Mouse (Mus musculus) thymus, postnatal 14 days (tissue): ENCODE measurements around the gene Dffa.
"Not testable (repeated sequence)": the region's sequence is repeated elsewhere in the genome, so short reads cannot be mapped to it uniquely, and the experiment has no call there.

ENCODE experiments used
- DNase-seq: peaks from one replicate; pipeline ENCODE4 v3.0.0; 2021

Dffa gene

DNA sequence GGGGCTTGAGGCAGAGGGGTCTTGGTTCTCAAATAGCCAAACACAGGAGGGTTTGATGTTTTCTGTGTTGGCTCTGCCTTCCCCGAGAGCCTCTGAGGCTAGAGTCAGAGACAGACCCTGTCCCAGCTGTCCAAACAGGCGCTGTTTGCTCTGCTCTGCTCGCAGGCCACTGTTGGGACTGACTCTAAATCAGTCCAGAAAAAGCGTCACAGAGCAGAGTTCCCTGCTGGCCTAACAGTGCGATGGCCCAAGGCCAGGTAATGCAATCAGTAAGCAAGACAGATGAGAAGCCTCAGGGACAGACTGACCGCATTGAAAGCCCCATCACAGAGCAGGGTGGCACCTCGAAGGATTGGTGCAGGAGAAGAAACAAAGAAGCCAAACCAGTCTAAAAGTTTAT, 45.7 kb downstream of the Dffa start:
- DNase-seq, result no peak

DNA sequence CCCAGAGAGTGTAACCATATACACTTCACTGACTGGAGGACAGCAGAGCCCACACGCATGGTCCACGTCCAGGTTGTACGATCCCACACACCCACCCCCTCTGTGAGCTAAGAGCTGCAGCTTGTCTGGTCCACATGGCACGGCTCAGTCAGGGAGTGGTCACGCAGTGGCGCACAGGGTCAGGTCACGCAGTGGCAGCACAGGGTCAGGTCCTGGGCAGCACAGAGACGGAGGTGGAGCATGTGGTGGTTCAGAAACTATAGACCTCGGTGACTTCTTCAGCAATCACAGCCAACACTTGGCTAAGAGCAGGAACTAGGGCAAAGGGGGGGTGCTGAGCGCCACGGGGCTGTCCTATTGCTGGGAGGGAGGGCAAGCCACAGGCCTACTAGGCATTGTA, 46.3 kb downstream of the Dffa start:
- no peak for DNase-seq

DNA sequence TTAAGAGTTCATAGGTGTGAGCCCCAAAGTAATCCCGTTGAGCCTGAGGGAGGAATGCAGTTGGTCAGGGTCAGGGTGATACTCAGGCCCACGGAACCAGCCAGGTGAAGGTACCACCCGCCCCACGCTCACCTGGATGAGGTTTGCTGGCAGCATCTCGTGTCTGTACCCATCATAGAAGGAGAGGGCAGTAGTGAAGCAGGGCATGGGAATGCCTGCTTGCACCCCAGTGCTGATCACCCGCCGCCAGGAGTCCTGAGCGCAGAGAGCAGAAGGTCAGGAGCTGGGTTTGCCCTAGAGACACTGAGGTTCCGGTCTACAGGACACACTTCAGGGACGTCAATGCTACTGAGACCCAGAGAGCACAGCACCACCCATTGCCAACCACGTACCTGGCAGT, 46.8 kb downstream of the Dffa start:
- DNase-seq, result no peak

DNA sequence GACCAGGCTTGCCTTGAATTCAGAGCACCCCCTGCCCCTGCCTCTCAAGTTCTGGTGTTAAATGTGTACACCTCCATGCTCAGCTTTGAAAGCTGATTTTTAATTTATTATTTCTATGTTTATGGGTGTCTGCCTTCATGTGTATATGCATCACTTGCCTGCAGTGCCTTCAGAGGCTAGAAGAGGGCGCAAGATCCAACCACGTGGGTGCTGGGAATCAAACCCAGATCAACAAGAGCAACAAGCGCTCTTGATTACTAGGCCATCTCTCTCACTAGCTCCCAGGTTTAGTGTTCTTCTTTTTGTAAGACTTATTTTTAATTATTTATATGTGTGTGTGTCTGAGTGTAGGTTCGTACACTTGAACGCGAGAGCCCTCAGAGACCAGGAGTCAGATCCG, 50.9 kb downstream of the Dffa start:
- no peak for DNase-seq

DNA sequence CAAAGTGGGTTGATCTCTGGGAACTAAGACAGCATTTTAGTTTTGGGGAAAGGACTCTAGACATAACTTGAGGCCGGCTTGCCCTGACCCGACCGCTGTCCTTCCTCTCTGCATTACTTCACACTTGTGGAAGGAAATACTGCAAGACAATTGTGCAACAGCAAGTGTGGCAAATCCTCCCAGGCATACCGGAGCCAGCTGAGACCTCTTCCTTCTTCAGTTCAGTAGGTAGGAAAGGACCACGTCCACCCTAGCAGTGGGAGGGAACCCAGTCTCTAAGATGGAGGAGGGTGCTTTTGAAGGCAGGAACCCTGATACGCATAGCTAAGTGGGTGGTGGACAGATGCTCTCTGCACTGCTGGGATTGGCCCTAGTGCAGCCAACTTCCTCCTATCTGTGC, 51.8 kb downstream of the Dffa start:
- no peak for DNase-seq

DNA sequence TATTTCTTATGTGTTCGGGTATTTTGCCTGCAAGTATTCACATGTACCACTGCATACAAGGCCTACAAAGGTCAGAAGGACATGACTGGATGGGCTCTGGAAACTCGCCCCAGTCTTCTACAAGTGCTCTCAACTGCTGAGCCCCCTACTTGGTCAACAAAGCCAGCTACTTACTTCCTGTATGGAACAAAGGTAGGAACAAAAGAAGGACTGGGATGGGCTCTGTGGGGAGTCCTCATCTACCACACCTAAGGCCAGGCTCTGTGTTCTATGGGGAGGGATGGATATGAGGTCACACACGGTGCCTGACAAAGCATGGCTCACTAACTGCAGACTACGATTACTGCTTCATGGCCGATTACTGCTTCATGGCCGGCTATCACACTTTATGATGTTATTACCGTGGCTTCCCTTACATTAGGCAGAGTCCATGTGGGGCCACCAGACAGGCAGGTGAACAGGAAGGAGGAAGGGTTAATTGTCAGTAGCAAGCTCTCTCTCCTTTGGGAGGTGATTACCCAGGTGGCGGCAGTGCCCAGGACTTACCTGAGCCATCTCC, 53.5 kb downstream of the Dffa start:
- no peak for DNase-seq

DNA sequence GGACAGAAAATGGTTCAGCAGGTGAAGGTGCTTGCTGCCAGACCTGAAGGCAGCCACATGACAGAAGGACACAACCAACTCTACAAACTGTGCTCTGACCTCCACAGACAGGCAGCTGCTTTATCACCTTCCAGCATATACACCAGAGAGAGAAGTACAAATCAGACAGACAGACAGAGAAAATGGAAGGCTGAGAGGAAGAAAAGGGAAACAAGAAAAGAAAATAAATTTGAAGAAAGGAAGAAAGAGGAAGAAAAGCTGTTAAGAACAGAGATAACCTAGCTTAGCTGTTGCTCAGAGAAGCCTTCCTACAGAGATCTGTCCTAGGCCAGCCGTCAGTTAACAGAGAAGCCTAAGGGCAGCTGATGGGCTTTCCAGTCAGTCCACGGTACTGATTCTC, 55.3 kb downstream of the Dffa start:
- DNase-seq, result no peak

DNA sequence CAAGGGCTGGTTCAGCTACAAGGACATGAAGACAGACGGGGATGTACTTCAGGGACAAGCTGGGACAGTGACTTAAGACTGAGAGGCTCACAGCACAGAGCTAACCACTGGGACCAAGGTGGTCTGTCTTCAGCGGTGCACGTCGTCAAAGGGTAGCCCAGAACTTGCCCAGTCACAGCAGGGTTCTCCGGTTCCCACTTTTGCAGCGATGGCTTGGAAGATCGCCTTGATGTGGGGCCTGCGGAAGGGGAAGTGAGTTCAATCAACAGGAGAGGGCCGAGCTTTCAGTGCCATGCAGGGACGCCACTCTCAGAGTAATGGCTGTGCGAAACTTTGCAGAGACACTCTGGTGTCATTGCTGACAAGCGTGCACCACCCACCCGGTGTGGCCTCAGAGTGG, 55.9 kb downstream of the Dffa start:
- DNase-seq, result no peak

DNA sequence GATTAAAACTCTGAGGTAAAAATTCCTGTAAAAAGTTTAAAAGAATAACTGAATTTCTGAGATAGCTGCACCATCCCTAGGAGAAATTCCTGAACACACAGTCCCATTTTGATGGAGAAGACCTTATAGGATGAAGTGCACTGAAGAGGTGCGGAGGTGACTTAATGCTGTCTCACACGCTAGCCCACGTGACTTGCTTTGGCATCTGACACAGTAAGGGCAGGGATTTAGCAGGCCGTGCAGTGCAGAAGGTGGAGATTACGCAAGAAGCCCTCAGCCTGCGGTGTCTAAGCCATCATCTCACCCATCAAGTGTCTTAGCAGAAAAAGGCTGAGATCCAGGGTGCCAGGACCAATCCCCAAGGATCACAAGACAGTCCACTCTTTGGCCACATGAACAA, 57.2 kb downstream of the Dffa start:
- DNase-seq, result no peak

DNA sequence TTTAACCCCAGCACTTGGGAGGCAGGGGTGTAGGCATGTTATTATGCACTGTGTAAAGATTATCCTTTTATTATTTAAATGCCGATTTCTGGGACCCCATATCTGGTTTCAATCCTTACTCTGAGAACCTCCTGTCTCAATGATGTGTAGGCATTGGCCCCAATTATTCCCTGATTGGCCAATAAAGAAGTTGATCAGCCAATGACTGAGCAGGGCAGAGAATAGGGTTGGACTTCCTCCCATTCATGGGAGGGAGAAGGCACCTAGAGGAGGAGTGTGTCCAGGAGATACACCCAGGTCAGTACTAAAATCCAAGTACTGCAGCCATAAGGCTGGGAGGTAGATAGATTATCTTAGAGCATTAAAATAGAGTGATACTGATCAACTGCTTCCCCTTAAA, 59.2 kb downstream of the Dffa start:
- no peak for DNase-seq

DNA sequence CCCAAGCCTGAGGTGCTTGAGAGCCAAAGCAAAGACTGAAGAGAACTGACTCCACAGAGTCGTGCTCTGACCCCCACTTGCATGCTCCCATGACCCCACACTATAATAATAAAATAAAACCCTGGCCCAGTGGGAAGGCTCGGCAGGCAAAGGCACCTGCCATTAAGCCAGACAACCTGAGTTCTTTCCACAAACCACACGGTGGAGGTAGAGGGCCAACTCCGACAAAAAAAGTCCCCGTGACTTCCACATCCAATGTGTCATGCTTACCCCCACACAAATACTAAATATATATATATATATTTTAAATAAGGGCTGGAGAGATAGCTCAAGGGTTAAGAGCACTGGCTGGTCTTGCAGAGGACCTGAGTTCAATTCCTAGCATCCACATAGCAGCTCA, 60.2 kb downstream of the Dffa start:
- DNase-seq, result no peak

DNA sequence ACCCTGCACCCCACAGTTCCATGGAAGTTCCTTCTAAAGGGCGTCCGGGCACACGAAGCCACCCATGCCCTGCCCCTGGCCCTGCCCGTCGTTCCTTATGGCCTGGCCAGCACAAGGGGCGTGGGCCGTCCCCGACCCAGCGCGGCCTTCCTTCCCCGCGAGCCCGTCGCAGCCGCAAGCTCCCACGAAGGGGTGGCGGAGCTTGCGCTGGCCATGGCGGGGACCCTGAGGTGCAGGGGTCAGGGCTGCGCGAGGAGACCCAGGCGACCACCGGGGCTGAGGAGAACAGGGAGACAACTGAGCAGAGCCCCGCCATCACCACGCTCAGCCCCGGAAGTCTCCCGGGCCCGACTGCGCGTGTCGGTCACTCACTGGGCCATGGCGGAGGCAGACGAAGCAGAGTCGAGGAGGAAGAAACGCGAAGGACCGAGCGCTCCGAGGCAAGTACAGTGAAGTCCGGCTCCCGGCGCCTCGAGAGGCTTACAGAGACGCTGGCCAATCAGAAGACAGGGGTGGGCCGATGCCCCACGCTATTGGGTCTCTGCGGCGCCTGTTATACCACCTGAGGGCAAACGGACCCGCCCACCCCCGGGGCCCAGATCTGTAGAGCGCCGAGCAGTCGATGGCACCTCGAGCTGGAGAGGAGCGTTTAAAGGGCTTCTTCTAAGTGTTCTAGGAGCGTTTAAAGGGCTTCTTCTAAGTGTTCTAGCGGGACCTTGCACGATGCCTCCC, 62.4 kb downstream of the Dffa start, which contains the start of gene Pgd:
TSS of gene Pgd (minus strand) at position 557 of the 732 bp plus-strand sequence.
- DNase-seq, result peak; percentile 98

DNA sequence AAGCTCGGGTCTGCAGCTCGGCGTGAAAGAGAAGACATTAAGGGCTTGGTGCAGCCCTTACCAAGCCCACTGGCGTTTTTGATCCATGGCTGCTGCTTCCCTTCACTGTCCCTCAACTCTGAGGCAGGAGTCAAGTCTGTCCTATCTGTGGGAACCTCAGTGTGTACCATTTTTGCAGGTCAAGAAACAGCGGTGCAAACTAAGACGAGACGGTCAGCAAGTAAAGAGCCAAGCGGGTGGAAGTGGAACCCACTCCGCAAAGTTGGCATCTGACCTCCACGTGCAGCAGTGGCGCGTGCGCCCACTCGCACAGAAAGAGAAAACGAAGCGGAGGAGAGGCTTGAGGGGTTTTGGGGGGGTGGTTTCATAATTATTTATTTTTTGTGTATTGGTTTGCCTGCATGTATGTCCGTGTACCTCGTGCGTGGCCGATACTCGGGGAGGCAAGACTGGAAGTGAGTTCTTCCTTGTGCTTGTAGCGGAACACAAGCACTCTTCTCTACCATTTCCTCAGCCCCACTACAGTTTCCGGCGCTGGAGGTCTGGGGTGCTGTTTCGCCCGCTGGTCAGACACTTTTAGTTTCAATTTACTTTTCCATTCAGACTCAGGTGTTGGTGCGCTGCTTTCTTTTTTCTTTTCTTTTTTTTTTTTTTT, 63.1 kb downstream of the Dffa start:
- peak; percentile 65 for DNase-seq

DNA sequence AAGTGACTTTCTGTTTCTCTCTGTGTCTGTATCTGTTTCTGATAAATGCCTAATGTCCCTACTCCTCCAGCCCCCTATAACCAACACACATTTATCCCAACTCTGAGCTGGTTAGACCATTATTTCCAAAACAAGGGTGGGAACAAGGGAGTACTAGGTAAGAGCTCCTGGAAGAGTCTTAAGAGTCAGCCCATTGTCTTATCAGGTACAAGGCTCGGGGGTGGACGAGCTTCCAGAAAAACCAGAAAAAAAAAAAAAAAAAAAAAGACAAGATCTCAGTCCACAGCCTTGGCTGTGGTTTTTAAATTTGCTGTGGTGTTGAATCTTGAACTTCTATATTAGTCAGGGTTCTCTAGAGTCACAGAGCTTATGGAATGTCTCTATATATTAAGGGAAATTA, 64.1 kb downstream of the Dffa start:
- no peak for DNase-seq

DNA sequence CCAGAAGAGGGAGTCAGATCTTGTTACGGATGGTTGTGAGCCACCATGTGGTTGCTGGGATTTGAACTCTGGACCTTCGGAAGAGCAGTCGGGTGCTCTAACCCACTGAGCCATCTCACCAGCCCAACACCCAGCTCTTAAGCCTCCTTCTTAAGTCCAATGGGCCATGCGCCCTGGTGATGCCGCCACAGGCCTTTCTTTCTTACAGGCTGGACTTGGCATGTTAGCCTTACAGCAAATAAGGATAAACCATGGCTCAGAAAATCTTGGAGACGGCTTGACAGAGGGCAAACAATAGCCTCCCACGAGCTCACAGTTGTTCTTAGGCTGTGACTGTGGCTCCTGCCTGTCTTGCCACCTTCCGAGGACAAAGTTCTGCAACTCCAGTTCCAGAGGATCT, 66.0 kb downstream of the Dffa start:
- not testable (repeated sequence) for DNase-seq
